ENCODE assay signal across 7 mouse cellular contexts in genomic region chr7:4915669-4916416, GRCm38 (mm10). TPM values are rescaled to one million over a fixed set of nuclear protein-coding genes. Genes with fewer than 3 reads are reported as not detected.
A peak's percentile ranks its signal among the peaks of the same experiment; 100 is the strongest.
DNase-seq lines count a peak whose midpoint lies in the region; ATAC-seq and TF ChIP-seq lines count a peak whose summit lies in the region.

No protein-coding gene starts in this region.

- H3K9ac ChIP-seq in lung, embryonic 14.5 days = peak overlapping the region; percentile 89
- peak overlapping the region; percentile 82 for H3K9ac ChIP-seq in forebrain, embryonic 14.5 days (ENCODE audit: low read length)
- H3K9ac ChIP-seq in limb, embryonic 12.5 days (replicated peaks) = peak overlapping the region; percentile 88
- peak overlapping the region; percentile 83 for H3K9ac ChIP-seq in midbrain, embryonic 16.5 days (ENCODE audit: low read depth, low read length)

- no peaks in the 10 kb centered on the region for H3K9me3 ChIP-seq in lung, embryonic 14.5 days (ENCODE audit: low read depth, low read length)
- H3K9me3 ChIP-seq in forebrain, embryonic 14.5 days (replicated peaks; ENCODE audit: control insufficient read depth, low read length) = no peaks in the 10 kb centered on the region
- no peaks in the 10 kb centered on the region for H3K9me3 ChIP-seq in limb, embryonic 12.5 days
- no peaks in the 10 kb centered on the region for H3K9me3 ChIP-seq in midbrain, embryonic 16.5 days (replicated peaks; ENCODE audit: control insufficient read depth, low read length, poor library complexity, severe bottlenecking)

- no peak for TF ChIP-seq POLR2A in cerebellum, adult 2 months (IDR thresholded peaks at IDR 0.05; ENCODE audit: borderline replicate concordance, insufficient read depth, low read length)

- WGBS in lung, embryonic 14.5 days = 10% methylated on average over 14 of the region's 14 CpGs
- 12% methylated on average over 14 of the region's 14 CpGs for WGBS in cerebellum, adult 2 months
- 20% methylated on average over 14 of the region's 14 CpGs for WGBS in forebrain, embryonic 14.5 days
- WGBS in limb, embryonic 12.5 days = 18% methylated on average over 14 of the region's 14 CpGs
- 9% methylated on average over 14 of the region's 14 CpGs for WGBS in midbrain, embryonic 16.5 days

- peak; percentile 55 for ATAC-seq in lung, embryonic 14.5 days (ENCODE audit: insufficient read depth)
- peak; percentile 49 for ATAC-seq in forebrain, embryonic 14.5 days
- peak; percentile 13 for ATAC-seq in limb, embryonic 12.5 days (ENCODE audit: insufficient number of reproducible peaks, insufficient read depth, low FRiP score, low TSS enrichment, low read depth)
- peak; percentile 58 for ATAC-seq in midbrain, embryonic 16.5 days

- peaks cover 12% of the 10 kb centered on the region; the same call in 1 of the 2 replicates for H3K4me1 ChIP-seq in lung, embryonic 14.5 days (ENCODE audit: insufficient read depth)
- peaks cover 7% of the 10 kb centered on the region for H3K4me1 ChIP-seq in cerebellum, adult 2 months (ENCODE audit: control insufficient read depth, insufficient read depth, low read length)
- H3K4me1 ChIP-seq in forebrain, embryonic 14.5 days (ENCODE audit: control insufficient read depth, insufficient read depth, low read length) = peaks cover 13% of the 10 kb centered on the region; the same call in 1 of the 2 replicates
- peaks cover 18% of the 10 kb centered on the region for H3K4me1 ChIP-seq in limb, embryonic 12.5 days (replicated peaks)
- peaks cover 16% of the 10 kb centered on the region for H3K4me1 ChIP-seq in midbrain, embryonic 16.5 days (ENCODE audit: control insufficient read depth, insufficient read depth, low read length)

- H3K4me2 ChIP-seq in lung, embryonic 14.5 days = peak overlapping the region; percentile 84
- peak overlapping the region; percentile 76 for H3K4me2 ChIP-seq in forebrain, embryonic 14.5 days (ENCODE audit: low read length)
- peak overlapping the region; percentile 87 for H3K4me2 ChIP-seq in limb, embryonic 12.5 days
- peak overlapping the region; percentile 58 for H3K4me2 ChIP-seq in midbrain, embryonic 16.5 days (ENCODE audit: low read length)

- DNase-seq in lung, embryonic 14.5 days = no peak
- no peak for DNase-seq in lung, adult 18-20 months
- peak; percentile 65 to 69 for DNase-seq in cerebellum, adult 2 months
- DNase-seq in forebrain, embryonic 14.5 days (ENCODE audit: low spot score) = peak; percentile 62
- DNase-seq in testis, postnatal 14 days (ENCODE audit: low spot score) = no peak

- H3K4me3 ChIP-seq in lung, embryonic 14.5 days (ENCODE audit: low read depth, low read length) = peak overlapping the region; percentile 68
- peak overlapping the region; percentile 97 for H3K4me3 ChIP-seq in cerebellum, adult 2 months (replicated peaks; ENCODE audit: insufficient read depth, low read depth, low read length)
- H3K4me3 ChIP-seq in forebrain, embryonic 14.5 days (ENCODE audit: low read depth, low read length) = peak overlapping the region; percentile 58
- peak overlapping the region; percentile 62 for H3K4me3 ChIP-seq in limb, embryonic 12.5 days (replicated peaks)
- H3K4me3 ChIP-seq in midbrain, embryonic 16.5 days (ENCODE audit: low read depth, low read length) = peak overlapping the region; percentile 56

- no peaks in the 10 kb centered on the region for H3K27me3 ChIP-seq in lung, embryonic 14.5 days (ENCODE audit: insufficient read depth, low read length)
- no peaks in the 10 kb centered on the region for H3K27me3 ChIP-seq in cerebellum, adult 2 months (ENCODE audit: control insufficient read depth, insufficient read depth, low read length)
- no peaks in the 10 kb centered on the region for H3K27me3 ChIP-seq in forebrain, embryonic 14.5 days (replicated peaks; ENCODE audit: control insufficient read depth, insufficient read depth, low read length)
- no peaks in the 10 kb centered on the region for H3K27me3 ChIP-seq in limb, embryonic 12.5 days
- no peaks in the 10 kb centered on the region for H3K27me3 ChIP-seq in midbrain, embryonic 16.5 days (ENCODE audit: control insufficient read depth, insufficient read depth, low read depth, low read length)

- H3K36me3 ChIP-seq in lung, embryonic 14.5 days (ENCODE audit: insufficient read depth) = peaks cover 31% of the 10 kb centered on the region
- H3K36me3 ChIP-seq in forebrain, embryonic 14.5 days (ENCODE audit: control insufficient read depth, insufficient read depth, low read length) = peaks cover 34% of the 10 kb centered on the region
- peaks cover 37% of the 10 kb centered on the region for H3K36me3 ChIP-seq in limb, embryonic 12.5 days
- peaks cover 12% of the 10 kb centered on the region for H3K36me3 ChIP-seq in midbrain, embryonic 16.5 days (ENCODE audit: control insufficient read depth, insufficient read depth, low read length)

- peak overlapping the region; percentile 97 for H3K27ac ChIP-seq in lung, embryonic 14.5 days (ENCODE audit: low read depth)
- H3K27ac ChIP-seq in cerebellum, adult 2 months (ENCODE audit: insufficient read depth, low read length) = peak overlapping the region; percentile 31
- H3K27ac ChIP-seq in forebrain, embryonic 14.5 days (ENCODE audit: low read depth, low read length) = peak overlapping the region; percentile 96
- peak overlapping the region; percentile 98 for H3K27ac ChIP-seq in limb, embryonic 12.5 days
- H3K27ac ChIP-seq in midbrain, embryonic 16.5 days (ENCODE audit: low read length) = peak overlapping the region; percentile 97

- TF ChIP-seq CTCF in lung, embryonic 14.5 days (IDR thresholded peaks at IDR 0.05; ENCODE audit: low read depth) = no peak
- no peak for TF ChIP-seq CTCF in cerebellum, adult 2 months (IDR thresholded peaks at IDR 0.05; ENCODE audit: borderline replicate concordance, insufficient read depth, low read depth, low read length)

RNA-seq across cellular contexts. Expression of gene Zfp628, which starts 0.8 kb away (rescaled TPM):
- 4.2 and 4.3 TPM in 2 replicates for polyA plus RNA-seq in lung, embryonic 14.5 days (2014; fragmentation: Nextera tagmentation; extraction: Ambion mirVana)
- 9.8 and 10.4 TPM in 2 replicates for polyA plus RNA-seq in cerebellum, adult 2 months (2012; rRNA removed)
- 3.6 and 3.8 TPM in 2 replicates for polyA plus RNA-seq in forebrain, embryonic 14.5 days (2014; fragmentation: Nextera tagmentation; extraction: Ambion mirVana)
- 3.6 and 4.2 TPM in 2 replicates for polyA plus RNA-seq in limb, embryonic 12.5 days (2016; fragmentation: Nextera tagmentation; extraction: Ambion mirVana)
- 3.1 and 3.6 TPM in 2 replicates for polyA plus RNA-seq in midbrain, embryonic 16.5 days (2015; fragmentation: Nextera tagmentation; extraction: Ambion mirVana)

RNA-seq across cellular contexts. Expression of gene Nat14, which starts 6.0 kb away (rescaled TPM):
- 1.4 and 2.3 TPM in 2 replicates for polyA plus RNA-seq in lung, embryonic 14.5 days (2014; fragmentation: Nextera tagmentation; extraction: Ambion mirVana)
- 33.5 and 37.5 TPM in 2 replicates for polyA plus RNA-seq in cerebellum, adult 2 months (2012; rRNA removed)
- polyA plus RNA-seq in forebrain, embryonic 14.5 days (2014; fragmentation: Nextera tagmentation; extraction: Ambion mirVana) = 9.8 and 17.7 TPM in 2 replicates
- 3.1 and 4.4 TPM in 2 replicates for polyA plus RNA-seq in limb, embryonic 12.5 days (2016; fragmentation: Nextera tagmentation; extraction: Ambion mirVana)
- 48.2 and 49.4 TPM in 2 replicates for polyA plus RNA-seq in midbrain, embryonic 16.5 days (2015; fragmentation: Nextera tagmentation; extraction: Ambion mirVana)

RNA-seq across cellular contexts. Expression of gene Gm36210, which starts 9.5 kb away (rescaled TPM):
- not detected in 2 replicates for polyA plus RNA-seq in lung, embryonic 14.5 days (2014; fragmentation: Nextera tagmentation; extraction: Ambion mirVana)
- 0.59 and 0.61 TPM in 2 replicates for polyA plus RNA-seq in cerebellum, adult 2 months (2012; rRNA removed)
- 0.33 and 0.44 TPM in 2 replicates for polyA plus RNA-seq in forebrain, embryonic 14.5 days (2014; fragmentation: Nextera tagmentation; extraction: Ambion mirVana)
- polyA plus RNA-seq in limb, embryonic 12.5 days (2016; fragmentation: Nextera tagmentation; extraction: Ambion mirVana) = not detected in 2 replicates
- 0.32 and 0.38 TPM in 2 replicates for polyA plus RNA-seq in midbrain, embryonic 16.5 days (2015; fragmentation: Nextera tagmentation; extraction: Ambion mirVana)

RNA-seq across cellular contexts. Expression of gene Ssc5d, which starts 9.7 kb away (rescaled TPM):
- 2.1 and 2.2 TPM in 2 replicates for polyA plus RNA-seq in lung, embryonic 14.5 days (2014; fragmentation: Nextera tagmentation; extraction: Ambion mirVana)
- 1.9 TPM in 2 replicates for polyA plus RNA-seq in cerebellum, adult 2 months (2012; rRNA removed)
- 0.23 and 0.41 TPM in 2 replicates for polyA plus RNA-seq in forebrain, embryonic 14.5 days (2014; fragmentation: Nextera tagmentation; extraction: Ambion mirVana)
- 2.5 and 3.1 TPM in 2 replicates for polyA plus RNA-seq in limb, embryonic 12.5 days (2016; fragmentation: Nextera tagmentation; extraction: Ambion mirVana)
- polyA plus RNA-seq in midbrain, embryonic 16.5 days (2015; fragmentation: Nextera tagmentation; extraction: Ambion mirVana) = 0.72 and 0.85 TPM in 2 replicates

RNA-seq across cellular contexts. Expression of gene Isoc2a, which starts 38.9 kb away (rescaled TPM):
- polyA plus RNA-seq in lung, embryonic 14.5 days (2014; fragmentation: Nextera tagmentation; extraction: Ambion mirVana) = 0.88 and 0.91 TPM in 2 replicates
- 17.4 and 17.7 TPM in 2 replicates for polyA plus RNA-seq in cerebellum, adult 2 months (2012; rRNA removed)
- polyA plus RNA-seq in forebrain, embryonic 14.5 days (2014; fragmentation: Nextera tagmentation; extraction: Ambion mirVana) = 0.53 and 0.59 TPM in 2 replicates
- 0.97 and 1.3 TPM in 2 replicates for polyA plus RNA-seq in limb, embryonic 12.5 days (2016; fragmentation: Nextera tagmentation; extraction: Ambion mirVana)
- 0.46 and 0.57 TPM in 2 replicates for polyA plus RNA-seq in midbrain, embryonic 16.5 days (2015; fragmentation: Nextera tagmentation; extraction: Ambion mirVana)

Comparison
In these comparisons a context has a peak if more than half of its experiments do, and no peak if none do; other contexts are left out.
1. DNase-seq: peak in cerebellum, adult 2 months (2 of 2) and forebrain, embryonic 14.5 days (single experiment); none in lung, embryonic 14.5 days (single experiment), lung, adult 18-20 months (0 of 2) and testis, postnatal 14 days (single experiment).
2. H3K27ac ChIP-seq: peak in every context shown above with its lines; median percentile 98 in limb, embryonic 12.5 days; 97 in lung, embryonic 14.5 days; 97 in midbrain, embryonic 16.5 days; 96 in forebrain, embryonic 14.5 days; 31 in cerebellum, adult 2 months.
3. Peak in every context shown above with its lines, with median percentiles within 50 percentile points of each other: ATAC-seq, H3K4me2 ChIP-seq, H3K4me3 ChIP-seq and H3K9ac ChIP-seq.